Mouse (Mus musculus) adrenal gland, postnatal 36 days (tissue): Measurements from ENCODE around the gene Dlgap1. TPM values are rescaled to one million over a fixed set of nuclear protein-coding genes. Genes with fewer than 3 reads are reported as not detected.

Source experiments
- DNase-seq, 2 experiments: peaks; one replicate each; pipeline ENCODE4 v3.0.0; 2021; ENCODE audit warnings: mixed read lengths in 1 of 2
- total RNA-seq, 2 experiments: library from RNA; stranded (reverse); gene quantifications; 2 replicates each; pipeline ENCODE4 v1.2.3; 2021

The Dlgap1 gene
- total RNA-seq, 2 experiments from 2014 or later, result 37.2 to 54.1 TPM

DNA sequence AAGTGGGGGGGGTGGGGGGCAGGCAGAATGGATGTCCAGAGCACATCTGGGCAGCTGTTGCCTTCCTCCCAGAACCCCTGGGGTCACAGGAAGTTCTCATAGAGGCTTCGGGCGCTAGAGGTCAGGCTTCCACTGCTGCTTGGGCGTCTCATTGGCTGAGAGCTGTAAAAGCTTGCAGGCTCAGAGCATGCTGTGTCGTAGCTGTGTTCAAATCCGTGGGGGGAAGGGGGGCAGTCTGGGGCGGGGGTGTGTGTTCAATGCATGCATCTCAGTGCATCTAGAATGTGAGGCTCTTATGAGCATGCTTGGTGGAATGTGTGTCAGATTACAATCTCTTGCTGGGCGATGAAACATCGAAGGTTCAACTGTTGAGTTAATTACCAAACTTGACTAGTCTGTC lies 751.9 kb downstream of the Dlgap1 start:
- peak in 1 of 2 experiments; percentile 31 for DNase-seq

DNA sequence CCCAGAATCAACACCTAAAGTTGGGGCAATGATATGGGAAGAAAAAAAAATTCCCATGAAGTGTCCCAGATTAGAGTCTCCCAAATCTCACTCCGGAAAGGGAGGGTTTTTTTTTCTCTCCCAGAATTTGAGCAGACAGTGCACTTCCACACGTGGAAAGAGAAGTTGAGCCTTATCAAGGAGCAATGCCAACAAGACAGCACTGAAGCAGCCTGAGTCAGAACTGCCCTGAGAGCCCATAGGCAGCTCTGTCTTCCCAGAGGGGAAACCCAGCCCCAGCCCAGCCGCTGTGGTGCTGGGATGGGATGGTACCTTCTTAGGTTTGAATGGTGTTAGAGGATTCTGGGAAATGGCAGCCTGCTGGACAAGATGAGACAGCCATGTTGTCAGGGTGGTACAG lies 753.3 kb downstream of the Dlgap1 start:
- DNase-seq, result no peak

DNA sequence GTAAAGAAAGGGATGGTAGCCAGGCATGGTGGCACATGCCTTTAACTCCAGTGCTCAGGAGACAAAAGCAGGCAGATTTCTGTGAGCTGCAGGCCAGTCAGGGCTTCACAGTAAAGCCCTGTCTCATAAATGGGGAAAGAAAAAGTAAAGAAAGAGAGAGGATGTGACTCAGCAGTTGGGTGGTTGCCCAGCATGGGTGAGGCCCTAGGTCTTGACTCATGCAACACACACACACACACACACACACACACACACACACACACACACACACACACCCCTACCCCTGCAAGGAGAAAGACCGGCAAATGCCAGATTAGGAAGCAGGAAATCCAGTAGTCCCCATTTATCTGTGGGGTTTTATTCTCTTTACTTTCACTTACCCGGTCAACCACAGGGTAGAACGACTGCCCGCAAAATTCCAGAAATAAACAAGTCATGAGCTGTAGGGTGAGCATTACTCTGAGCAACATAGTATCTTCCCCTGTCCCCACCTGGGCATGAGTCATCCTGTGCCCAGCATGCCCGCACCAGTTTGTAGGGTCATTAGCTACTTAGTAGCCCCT lies 759.9 kb downstream of the Dlgap1 start:
- peak; percentile 95 to 96 for DNase-seq

DNA sequence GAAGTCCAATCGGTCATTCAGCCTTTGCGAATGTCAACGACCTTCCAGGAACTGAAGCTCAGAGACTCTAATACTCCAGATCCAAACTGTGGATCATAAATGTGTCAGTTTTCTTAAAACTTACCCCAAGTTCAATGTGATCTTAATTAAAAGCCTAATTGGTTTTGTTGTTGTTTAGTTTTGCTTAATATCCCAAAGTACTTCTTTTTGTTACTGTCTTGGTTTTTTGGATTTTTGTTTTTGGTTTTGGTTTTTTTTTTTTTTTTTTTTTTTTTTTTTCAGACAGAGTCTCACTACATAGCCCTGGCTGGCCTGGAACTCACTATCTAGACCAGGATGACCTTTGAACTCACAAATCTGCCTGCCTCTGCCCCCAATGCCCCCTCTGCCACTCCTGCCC lies 765.9 kb downstream of the Dlgap1 start:
- no peak for DNase-seq

DNA sequence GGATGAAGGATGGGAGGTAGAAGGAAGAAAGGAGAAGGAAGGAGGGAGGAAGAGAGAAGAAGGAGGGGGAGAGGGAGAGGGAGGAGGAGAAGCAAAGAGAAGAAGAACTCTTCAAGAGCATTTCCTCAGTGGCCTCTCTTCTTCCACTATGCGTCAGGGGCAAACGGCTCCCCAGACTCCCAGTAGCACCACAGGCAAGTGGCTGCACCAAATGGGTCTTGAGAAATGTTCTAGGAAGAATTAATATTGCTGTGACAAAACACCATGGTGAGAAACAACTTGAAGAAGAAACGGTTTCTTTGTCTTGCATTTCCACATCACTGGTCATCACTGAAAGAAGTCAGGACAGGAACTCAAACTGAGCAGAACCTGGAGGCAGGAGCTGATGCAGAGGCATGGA lies 766.5 kb downstream of the Dlgap1 start:
- no peak for DNase-seq

DNA sequence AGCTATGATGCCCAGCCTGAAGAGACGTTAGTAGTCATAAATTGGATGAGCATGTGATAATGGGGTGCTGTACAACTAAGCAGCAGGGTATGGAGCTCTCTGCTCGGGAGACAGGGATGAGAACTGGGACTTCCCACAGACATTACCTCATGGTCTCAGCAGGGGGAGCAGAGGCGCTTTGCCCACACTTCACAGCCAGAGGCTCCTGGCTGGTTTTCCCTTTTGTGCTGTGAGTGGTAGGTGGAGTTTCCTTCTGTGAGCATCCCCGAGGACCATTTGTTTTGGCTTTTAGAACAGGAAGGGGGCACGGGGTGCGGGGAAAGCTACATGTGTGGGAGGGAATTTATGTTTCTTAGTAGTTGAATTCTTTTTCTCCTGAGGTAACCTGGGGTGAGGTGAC lies 768.6 kb downstream of the Dlgap1 start:
- DNase-seq, result peak; percentile 76 to 81

DNA sequence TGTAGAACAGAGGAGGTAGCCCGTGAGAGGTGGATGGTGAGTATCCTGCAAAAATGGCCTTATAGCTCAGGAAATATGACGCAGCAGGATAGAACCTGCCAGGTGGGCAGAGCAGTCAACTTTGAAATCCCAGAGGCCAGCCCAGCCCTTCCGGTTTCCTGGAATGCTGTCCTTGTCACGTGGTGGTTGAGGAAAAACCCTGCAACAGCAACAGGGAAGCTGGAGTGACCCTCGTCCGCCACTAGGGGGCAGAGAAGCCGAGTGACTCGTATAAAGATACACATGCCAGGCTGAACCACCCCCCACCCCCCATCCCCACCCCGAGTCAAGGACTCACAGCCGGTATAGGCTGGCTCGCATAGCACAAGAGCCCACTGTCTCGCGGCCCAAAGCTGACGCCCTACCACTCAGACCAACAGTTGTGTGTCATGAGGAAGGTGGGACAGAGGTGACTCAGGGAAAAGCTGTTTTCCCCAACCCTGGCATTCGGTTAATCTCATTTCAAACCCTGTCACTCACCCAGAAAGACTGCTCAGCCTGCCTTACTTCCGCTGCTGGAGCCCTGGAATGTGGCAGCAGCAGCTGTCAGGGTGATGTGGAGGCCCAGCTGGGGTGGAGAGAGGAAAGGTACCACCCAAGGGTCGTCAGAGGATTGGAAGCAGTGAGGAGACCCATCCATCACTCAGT lies 769.4 kb downstream of the Dlgap1 start:
- DNase-seq, result peak; percentile 91 to 94

DNA sequence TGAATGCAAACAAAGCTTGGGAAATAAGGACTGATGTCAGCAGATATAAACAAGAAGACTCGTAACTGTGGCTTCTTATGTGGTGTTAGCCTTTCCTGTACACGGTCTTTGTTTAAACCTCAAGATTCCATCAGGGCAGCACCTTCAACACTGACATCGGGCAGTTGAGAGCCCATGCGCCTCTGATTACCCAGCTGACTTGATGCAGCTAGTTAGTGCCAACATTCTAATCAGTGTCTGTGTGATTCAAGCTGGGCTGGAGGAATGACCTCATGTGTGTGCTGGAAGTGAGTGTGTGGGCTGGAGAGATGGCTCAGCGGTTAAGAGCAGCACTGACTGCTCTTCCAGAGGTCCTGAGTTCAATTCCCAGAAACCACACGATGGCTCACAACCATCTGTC lies 770.5 kb downstream of the Dlgap1 start:
- DNase-seq, result peak in 1 of 2 experiments; percentile 26

DNA sequence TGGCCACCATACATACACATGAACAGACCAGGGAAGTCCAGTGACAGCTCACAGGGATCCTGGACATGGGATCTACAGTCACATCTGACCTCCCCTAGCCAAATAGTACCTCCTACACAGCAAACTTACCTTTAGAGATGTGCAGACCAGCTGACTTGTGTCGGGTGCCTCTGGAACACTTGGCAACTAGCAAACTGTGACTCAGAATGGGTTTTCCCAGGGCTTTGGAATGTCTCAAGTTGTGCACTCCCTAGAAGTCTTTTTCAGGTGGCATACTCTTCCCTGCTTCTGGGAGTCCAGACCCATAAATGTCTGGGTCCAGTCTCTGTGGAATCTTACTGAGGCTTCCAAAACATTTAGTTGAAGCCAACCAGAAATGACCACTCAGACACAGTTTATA lies 772.8 kb downstream of the Dlgap1 start:
- no peak for DNase-seq

DNA sequence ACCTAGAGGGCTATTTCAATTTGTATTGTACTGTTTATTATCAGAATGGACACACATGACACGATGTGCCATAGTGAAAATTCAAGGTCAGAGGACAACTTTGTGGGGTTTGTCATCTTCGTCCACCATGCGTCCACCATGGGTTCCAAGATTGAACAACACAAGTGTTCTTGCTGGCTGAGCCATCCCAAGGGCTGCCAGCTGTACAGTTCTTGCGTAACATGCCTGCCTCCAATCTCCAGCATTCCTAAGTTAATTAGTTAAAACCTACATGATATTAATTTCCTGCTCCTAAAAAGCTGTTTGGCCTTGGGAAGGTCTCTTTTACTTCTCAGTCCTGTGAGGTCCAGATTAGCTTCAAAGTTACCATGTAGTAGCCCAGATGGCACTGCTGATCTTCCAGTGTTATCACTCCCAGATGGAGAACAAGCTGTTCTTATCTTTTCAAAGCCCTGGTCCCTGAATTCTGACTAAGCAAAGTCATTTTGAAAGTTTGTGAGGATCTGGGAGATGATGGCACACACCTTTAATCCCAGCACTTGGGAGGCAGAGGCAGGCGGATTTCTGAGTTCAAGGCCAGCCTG lies 775.8 kb downstream of the Dlgap1 start:
- no peak for DNase-seq

DNA sequence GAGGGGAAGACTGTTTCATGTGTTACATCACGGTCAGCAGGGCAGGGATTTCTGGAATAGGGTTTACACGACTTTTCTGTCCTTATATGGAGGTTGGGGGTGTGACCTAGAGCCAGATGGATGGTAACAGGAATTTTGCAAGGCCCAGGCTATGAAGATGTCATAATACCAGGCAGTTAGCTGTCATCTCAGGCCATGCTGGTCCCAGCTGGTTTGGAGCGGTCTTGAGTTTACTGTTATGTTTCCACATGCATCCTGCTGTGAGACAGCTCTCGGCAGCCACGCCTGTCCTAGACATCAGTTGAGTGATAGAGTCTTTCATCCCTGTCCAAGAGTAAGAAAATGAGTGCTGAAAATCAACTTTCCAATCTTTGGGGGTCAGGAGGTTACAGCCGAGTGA lies 776.5 kb downstream of the Dlgap1 start:
- DNase-seq, result peak in 1 of 2 experiments; percentile 33

DNA sequence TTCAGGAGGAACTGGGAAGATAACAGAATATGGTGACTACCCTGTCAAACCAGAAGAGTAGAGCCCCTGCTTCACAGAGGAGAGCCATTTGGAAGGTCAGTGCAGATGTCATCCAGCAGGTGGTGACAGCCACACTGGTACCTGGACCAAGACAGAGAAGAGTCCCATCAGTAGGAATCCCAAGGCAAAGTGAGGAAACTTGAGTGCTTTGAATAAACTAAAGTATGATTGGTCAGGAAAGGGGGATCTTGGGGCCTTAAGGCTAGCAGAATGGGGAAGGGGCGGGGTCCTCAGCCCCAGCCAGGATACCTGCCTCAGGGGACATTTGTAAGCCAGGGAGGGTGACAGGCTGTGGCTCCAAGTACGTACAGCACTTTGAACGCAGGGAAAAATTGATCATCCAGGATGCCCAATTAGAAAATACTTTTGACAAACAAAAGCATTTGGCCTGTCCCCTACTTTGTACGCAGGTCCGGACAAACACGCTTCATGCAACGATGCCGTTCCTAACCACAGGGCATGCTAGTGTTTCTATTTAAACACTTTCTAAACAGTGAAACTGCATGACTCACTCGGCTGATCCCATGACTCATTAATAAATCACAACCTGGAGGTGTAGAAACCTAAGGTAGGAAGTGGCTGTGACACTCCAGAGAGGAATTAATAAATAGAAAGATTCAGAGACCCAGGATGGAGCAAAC lies 777.7 kb downstream of the Dlgap1 start:
- DNase-seq, result peak; percentile 37 to 46

DNA sequence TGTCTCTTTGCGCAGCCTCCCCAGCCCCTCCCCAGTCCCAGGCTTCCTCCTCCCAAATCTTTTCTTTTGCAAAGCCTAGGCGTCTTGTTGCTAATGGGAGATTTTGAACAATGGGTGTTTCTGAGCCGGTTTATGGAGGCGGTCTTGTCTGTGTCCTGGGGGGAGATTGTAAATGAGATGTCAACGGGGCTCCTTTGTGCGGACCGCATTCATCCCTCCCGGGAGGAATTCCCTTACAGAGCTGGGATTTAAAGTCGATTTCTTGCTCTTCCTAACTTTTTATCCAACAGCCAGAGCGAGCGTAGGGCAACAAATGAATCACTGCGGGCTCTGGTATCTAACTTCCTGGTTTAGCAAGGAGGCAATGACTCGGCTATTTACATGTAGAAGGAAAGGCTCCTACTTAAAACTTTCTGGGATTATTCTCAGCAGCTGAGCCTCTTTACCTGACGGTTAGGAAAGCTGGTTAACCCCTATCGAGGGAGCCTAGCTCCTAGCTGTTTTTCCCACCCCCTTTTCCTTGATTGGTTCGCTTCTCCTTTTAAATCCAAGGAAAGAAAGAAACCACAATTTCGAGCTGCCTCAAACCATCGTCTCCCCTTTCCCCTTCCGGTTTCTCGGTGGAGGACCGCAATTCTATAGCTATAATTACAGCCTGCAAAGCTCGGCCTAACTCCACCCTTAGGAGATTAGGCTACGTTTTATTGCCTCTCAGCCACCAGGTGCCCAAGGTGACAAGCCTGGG lies 779.0 kb downstream of the Dlgap1 start:
- DNase-seq, result peak; percentile 46

DNA sequence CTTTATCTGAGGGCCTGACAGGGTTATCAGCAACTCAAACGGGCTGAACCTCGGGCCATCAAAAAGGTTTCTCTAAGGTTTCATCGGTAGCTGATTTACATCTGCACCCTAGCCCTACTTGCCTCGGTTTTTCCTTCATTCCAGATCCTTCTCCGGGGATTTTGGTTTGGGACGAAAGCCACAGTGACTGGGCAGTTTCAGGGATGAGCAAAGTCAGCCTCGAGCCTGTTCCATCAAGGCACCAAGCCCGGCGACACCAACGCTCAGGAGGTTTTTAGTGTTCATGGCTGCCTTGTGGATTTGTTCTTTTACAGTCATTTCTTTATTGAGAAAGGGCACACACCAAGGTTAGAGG lies 779.6 kb downstream of the Dlgap1 start:
- DNase-seq, result no peak

DNA sequence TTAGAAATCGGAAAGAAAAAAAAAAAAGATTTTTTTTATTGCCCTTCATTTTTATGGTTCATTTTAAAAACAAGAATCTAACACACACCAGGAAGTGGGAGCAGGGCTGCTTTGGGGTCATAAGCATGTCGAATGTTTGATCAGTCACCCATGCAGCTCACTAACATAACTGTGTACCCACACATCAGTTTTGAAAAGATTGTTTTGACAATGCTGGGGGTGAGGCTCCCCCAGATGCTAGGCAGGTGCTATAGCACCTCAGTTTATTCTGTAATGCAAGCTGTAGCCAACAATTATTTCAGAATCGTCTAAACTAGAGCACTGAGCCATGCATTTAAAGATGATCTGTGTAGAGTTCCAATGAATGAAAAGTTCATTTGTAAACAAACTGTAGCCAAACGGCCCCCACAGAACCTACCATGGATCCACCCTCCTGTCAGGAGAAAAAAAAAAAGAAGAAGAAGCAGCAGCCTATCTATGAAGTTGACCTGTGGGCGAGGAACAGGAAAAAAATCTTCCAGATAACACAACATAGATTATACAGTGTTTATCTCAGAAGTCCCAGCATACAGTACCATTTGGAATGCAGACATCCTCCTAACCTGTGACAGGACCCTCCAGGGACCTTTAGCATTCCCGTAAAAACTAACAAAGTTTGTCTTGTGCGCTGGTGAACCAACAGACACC lies 780.2 kb downstream of the Dlgap1 start:
- DNase-seq, result no peak

DNA sequence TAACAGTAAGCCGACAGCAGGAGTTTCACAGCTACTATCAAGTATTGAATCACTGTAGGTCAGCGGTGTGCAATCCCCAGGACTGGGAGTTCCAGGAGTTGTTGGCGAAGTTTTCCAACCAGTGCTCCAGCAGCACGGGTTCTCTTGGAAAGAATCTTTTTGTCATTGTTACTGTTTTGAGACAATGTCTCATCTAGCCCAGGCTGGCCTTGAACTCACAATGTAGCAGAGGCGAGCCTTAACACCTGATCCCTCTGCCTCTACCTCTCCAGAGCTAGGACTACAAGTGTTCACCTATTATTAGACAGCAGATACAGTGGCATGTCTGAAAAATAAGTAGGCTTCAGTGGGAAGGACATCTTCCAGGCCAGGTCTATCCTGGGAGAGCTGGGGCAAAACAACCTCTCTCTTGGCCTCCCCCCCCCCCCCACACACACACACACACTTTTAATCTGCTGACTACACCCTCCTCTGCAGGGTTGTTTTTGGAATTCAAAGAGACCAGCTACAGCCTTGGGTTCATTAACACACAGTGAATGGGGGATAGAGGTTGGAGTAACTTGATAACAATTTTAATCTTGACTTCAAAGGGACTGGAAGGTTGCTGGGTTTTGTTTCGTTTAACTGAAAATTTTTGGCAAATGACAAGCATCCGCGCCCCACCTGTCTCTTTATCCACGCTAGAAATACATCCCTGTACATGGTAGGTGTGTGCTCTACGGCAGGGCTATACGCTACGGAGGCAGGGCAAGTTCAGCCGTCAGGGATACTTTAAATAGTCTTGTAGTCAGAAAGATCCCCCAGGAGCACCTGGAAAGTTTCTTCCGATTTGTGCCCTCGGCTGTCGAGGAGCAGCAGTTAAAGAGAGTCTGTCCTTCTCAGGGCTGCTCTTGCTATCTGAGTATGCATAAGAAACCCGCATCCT lies 781.6 kb downstream of the Dlgap1 start:
- peak in 1 of 2 experiments; percentile 23 for DNase-seq

DNA sequence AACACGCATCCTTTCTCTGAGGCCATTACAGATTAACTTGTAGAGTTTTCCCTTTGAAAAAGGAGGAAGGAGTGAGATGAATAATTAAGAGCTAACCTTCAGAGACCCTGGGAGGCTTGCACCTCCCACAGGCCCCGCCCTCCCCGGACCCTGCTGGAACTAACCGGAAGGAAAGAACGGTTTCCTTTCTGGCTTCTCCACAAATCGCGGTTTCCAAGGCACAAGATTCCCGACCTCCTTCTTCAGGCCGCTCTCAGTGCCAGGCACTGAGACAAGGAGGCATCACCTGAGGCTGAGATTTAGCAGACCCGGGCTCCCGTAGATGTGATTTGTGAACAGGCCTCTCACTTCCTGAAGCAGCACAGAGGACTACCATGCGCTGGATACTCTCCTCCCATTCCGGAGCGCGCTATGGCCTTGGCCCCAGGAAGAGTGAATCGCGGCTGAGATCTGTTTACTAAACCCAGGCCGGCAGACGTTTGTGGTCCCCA lies 782.3 kb downstream of the Dlgap1 start:
- peak; percentile 81 to 83 for DNase-seq

DNA sequence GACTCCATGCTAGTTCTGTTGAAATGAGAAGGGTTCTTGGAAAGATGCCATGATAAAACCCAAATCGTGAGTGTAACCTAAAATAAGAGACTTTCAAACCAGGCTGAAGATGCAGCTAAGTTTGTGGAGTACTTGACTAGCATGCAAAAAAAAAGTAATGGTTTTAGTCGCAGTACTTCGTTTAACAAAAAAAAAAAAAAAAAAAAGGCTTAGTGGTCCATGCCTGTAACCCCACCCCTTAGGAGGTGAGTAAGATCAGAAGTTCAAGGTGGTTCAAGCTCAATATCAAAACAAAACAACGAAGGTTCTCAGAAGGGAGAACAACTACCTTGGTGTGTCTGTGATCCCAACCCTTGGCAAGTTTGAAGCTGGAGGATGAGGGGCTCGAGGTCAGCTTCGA lies 782.8 kb downstream of the Dlgap1 start:
- DNase-seq, result no peak

DNA sequence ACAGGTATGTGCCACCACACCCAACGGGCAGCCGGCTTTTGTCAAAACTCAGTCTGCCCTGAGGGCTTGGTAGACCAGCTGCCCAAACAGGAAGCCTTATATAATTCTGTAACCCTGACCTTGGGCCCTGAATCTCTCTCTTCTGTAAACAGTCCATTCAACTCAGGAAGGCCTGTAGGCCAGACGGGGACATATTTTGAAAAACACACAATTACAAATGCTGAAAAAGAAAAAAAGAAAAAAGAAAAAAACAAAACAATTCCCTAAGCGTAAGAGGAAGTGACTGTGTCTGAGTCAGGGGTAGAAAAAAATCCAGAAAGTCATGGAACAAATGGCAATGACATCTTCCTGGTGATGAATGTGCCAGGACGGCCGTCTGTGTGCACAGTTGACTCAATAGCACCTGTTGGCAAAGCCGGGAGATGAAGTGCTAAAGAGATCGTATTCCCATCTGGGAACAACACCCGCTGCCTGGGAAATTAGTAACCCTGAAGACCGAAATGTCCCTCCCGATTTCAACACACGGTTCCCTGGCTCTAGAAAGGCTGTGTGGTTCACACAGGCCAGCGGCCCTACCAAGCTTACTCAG lies 784.7 kb downstream of the Dlgap1 start:
- peak; percentile 45 to 47 for DNase-seq

DNA sequence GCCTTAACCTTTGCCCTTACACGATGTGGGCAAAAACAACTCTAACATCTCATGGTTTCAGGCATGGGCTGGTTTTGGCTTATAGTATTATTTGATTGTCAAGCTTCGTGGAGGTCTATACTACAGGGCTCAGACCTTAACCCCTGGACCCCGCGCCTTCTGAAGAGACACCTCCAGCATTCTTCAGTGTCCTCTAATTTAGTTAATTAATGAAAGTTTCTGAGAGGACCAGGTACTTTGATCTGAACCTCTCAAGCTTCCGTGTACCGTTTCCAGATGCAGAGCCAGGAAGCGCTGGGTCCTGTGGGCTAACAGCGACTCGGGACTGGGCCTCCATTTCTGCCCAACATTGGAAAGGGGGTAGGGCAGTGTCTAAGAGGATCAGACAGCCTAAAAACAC lies 785.2 kb downstream of the Dlgap1 start:
- DNase-seq, result no peak
